Mouse (Mus musculus): ENCODE results near the gene Plcl1.

- TF ChIP-seq GATA1 (IDR thresholded peaks at IDR 0.05; ENCODE audit: low read length) (no peak), TAL1 (IDR thresholded peaks at IDR 0.05; ENCODE audit: low read length) (no peak)
Observed at GRCm38 (mm10) chr1:55686261-55686660, 280.5 kb downstream of the Plcl1 start.

Measured in erythroblast, embryonic 14.5 days (primary cell).